Mouse (Mus musculus): ENCODE measurements around the gene Tbc1d14. TPM values are rescaled to one million over a fixed set of nuclear protein-coding genes. Genes with fewer than 3 reads are reported as not detected.

Gene Tbc1d14
- polyA plus RNA-seq, 1 experiment from 2014 or later = 54.8 TPM

GRCm38 (mm10) chr5:36449710-36450358, 143.2 kb downstream of the Tbc1d14 start:
- Histone ChIP-seq H3K27ac (ENCODE audit: low read length) (no peak overlapping the region), H3K9ac (replicated peaks; ENCODE audit: low read length) (no peak overlapping the region), H3K4me3 (ENCODE audit: low read length) (no peak overlapping the region), H3K36me3 (ENCODE audit: insufficient read depth, low read length) (no peaks in the 10 kb centered on the region), H3K4me2 (replicated peaks; ENCODE audit: low read depth, low read length) (no peak overlapping the region), H3K27me3 (ENCODE audit: insufficient read depth, low read length) (no peaks in the 10 kb centered on the region), H3K9me3 (ENCODE audit: low read length) (no peaks in the 10 kb centered on the region), H3K4me1 (ENCODE audit: insufficient read depth, low read length) (no peaks in the 10 kb centered on the region)
- WGBS = 64% methylated on average over 6 of the region's 6 CpGs
- ATAC-seq (ENCODE audit: low FRiP score, low TSS enrichment) = no peak

GRCm38 (mm10) chr5:36447872-36448271, 145.2 kb downstream of the Tbc1d14 start:
- Histone ChIP-seq H3K27me3 (ENCODE audit: insufficient read depth, low read length) (no peaks in the 10 kb centered on the region), H3K9ac (replicated peaks; ENCODE audit: low read length) (no peak overlapping the region), H3K36me3 (ENCODE audit: insufficient read depth, low read length) (no peaks in the 10 kb centered on the region), H3K4me3 (ENCODE audit: low read length) (no peak overlapping the region), H3K4me1 (ENCODE audit: insufficient read depth, low read length) (no peaks in the 10 kb centered on the region), H3K27ac (ENCODE audit: low read length) (no peak overlapping the region), H3K9me3 (ENCODE audit: low read length) (no peaks in the 10 kb centered on the region), H3K4me2 (replicated peaks; ENCODE audit: low read depth, low read length) (no peak overlapping the region)
- ATAC-seq (ENCODE audit: low FRiP score, low TSS enrichment) = no peak
- 84% methylated on average over 12 of the region's 12 CpGs for WGBS

GRCm38 (mm10) chr5:36446166-36446890, 146.7 kb downstream of the Tbc1d14 start:
- WGBS = 50% methylated on average over 9 of the region's 9 CpGs
- Histone ChIP-seq H3K4me2 (replicated peaks; ENCODE audit: low read depth, low read length) (no peak overlapping the region), H3K4me3 (ENCODE audit: low read length) (no peak overlapping the region), H3K27ac (ENCODE audit: low read length) (no peak overlapping the region), H3K27me3 (ENCODE audit: insufficient read depth, low read length) (no peaks in the 10 kb centered on the region), H3K36me3 (ENCODE audit: insufficient read depth, low read length) (no peaks in the 10 kb centered on the region), H3K9me3 (ENCODE audit: low read length) (no peaks in the 10 kb centered on the region), H3K4me1 (ENCODE audit: insufficient read depth, low read length) (no peaks in the 10 kb centered on the region), H3K9ac (replicated peaks; ENCODE audit: low read length) (no peak overlapping the region)
- ATAC-seq (ENCODE audit: low FRiP score, low TSS enrichment) = no peak

- 29% methylated on average over 8 of the region's 8 CpGs for WGBS
- ATAC-seq (ENCODE audit: low FRiP score, low TSS enrichment) = no peak
- Histone ChIP-seq H3K9ac (replicated peaks; ENCODE audit: low read length) (no peak overlapping the region), H3K36me3 (ENCODE audit: insufficient read depth, low read length) (no peaks in the 10 kb centered on the region), H3K27me3 (ENCODE audit: insufficient read depth, low read length) (no peaks in the 10 kb centered on the region), H3K9me3 (ENCODE audit: low read length) (no peaks in the 10 kb centered on the region), H3K27ac (ENCODE audit: low read length) (no peak overlapping the region), H3K4me3 (ENCODE audit: low read length) (no peak overlapping the region), H3K4me1 (ENCODE audit: insufficient read depth, low read length) (no peaks in the 10 kb centered on the region), H3K4me2 (replicated peaks; ENCODE audit: low read depth, low read length) (no peak overlapping the region)
These were observed 148.0 kb downstream of the Tbc1d14 start for GRCm38 (mm10) chr5:36445028-36445427.

- WGBS = 70% methylated on average over 4 of the region's 4 CpGs
- ATAC-seq (ENCODE audit: low FRiP score, low TSS enrichment) = no peak
These were observed 148.5 kb downstream of the Tbc1d14 start for GRCm38 (mm10) chr5:36444611-36445010.

GRCm38 (mm10) chr5:36440741-36441140, 152.3 kb downstream of the Tbc1d14 start:
- H3K4me1 ChIP-seq (ENCODE audit: insufficient read depth, low read length) = no peaks in the 10 kb centered on the region
- H3K9ac ChIP-seq (replicated peaks; ENCODE audit: low read length) = no peak overlapping the region
- no peak for ATAC-seq (ENCODE audit: low FRiP score, low TSS enrichment)
- no peaks in the 10 kb centered on the region for H3K27me3 ChIP-seq (ENCODE audit: insufficient read depth, low read length)
- H3K27ac ChIP-seq (ENCODE audit: low read length) = no peak overlapping the region
- no peaks in the 10 kb centered on the region for H3K9me3 ChIP-seq (ENCODE audit: low read length)
- no peak overlapping the region for H3K4me3 ChIP-seq (ENCODE audit: low read length)
- H3K36me3 ChIP-seq (ENCODE audit: insufficient read depth, low read length) = no peaks in the 10 kb centered on the region
- WGBS = 74% methylated on average over 3 of the region's 3 CpGs
- no peak overlapping the region for H3K4me2 ChIP-seq (replicated peaks; ENCODE audit: low read depth, low read length)

More at GRCm38 (mm10) chr5:36444611-36445010, 148.5 kb downstream of the Tbc1d14 start:
- no peak overlapping the region for H3K4me3 ChIP-seq (ENCODE audit: low read length)
- no peaks in the 10 kb centered on the region for H3K27me3 ChIP-seq (ENCODE audit: insufficient read depth, low read length)
- H3K4me2 ChIP-seq (replicated peaks; ENCODE audit: low read depth, low read length) = no peak overlapping the region
- H3K9ac ChIP-seq (replicated peaks; ENCODE audit: low read length) = no peak overlapping the region
- no peaks in the 10 kb centered on the region for H3K9me3 ChIP-seq (ENCODE audit: low read length)
- H3K36me3 ChIP-seq (ENCODE audit: insufficient read depth, low read length) = no peaks in the 10 kb centered on the region
- no peak overlapping the region for H3K27ac ChIP-seq (ENCODE audit: low read length)
- no peaks in the 10 kb centered on the region for H3K4me1 ChIP-seq (ENCODE audit: insufficient read depth, low read length)

Other genes starting within 250 kb of the Tbc1d14 start
- 11.1 and 11.6 TPM in 2 replicates for gene Sorcs2, start 195.1 kb downstream of the Tbc1d14 start, polyA plus RNA-seq (2015; fragmentation: Nextera tagmentation; extraction: Ambion mirVana)
- gene Grpel1, start 128.3 kb downstream of the Tbc1d14 start, polyA plus RNA-seq (2015; fragmentation: Nextera tagmentation; extraction: Ambion mirVana) = 62.9 and 66.4 TPM in 2 replicates
- 2.0 and 2.2 TPM in 2 replicates for gene Tada2b, start 109.0 kb downstream of the Tbc1d14 start, polyA plus RNA-seq (2015; fragmentation: Nextera tagmentation; extraction: Ambion mirVana)
- 0.76 and 0.81 TPM in 2 replicates for gene Ccdc96, start 108.7 kb downstream of the Tbc1d14 start, polyA plus RNA-seq (2015; fragmentation: Nextera tagmentation; extraction: Ambion mirVana)
- 18.4 and 20.7 TPM in 2 replicates for gene D5Ertd579e, start 102.7 kb upstream of the Tbc1d14 start, polyA plus RNA-seq (2015; fragmentation: Nextera tagmentation; extraction: Ambion mirVana)
- 24.9 and 25.4 TPM in 2 replicates for gene Bloc1s4, start 155.4 kb upstream of the Tbc1d14 start, polyA plus RNA-seq (2015; fragmentation: Nextera tagmentation; extraction: Ambion mirVana)
- 396 and 428 TPM in 2 replicates for gene Mrfap1, start 203.5 kb upstream of the Tbc1d14 start, polyA plus RNA-seq (2015; fragmentation: Nextera tagmentation; extraction: Ambion mirVana)
- 16.0 and 16.2 TPM in 2 replicates for gene Man2b2, start 237.4 kb upstream of the Tbc1d14 start, polyA plus RNA-seq (2015; fragmentation: Nextera tagmentation; extraction: Ambion mirVana)